Mouse (Mus musculus): ENCODE data around the gene Tdgf1.

DNA sequence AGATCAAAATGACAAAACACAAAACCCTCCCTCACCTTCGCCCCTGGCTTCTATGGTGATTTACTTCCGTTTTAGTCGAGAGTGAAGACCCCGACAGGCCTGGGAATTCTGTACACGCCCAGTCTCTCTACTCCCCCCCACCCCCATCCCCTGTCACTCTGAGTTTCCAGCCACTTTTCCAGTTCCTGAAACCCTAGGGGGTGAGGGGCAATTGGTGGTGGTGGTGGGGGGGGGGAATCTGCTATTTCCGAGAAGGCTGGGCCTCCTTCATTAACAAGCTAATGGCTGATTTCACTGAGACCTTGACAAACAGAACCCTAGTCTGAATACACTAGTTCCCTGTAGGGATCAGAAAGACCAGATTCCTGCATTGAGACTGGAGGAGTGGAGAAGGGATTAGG, 1.3 kb upstream of the Tdgf1 start:
- TF ChIP-seq CTCF (IDR thresholded peaks at IDR 0.05; ENCODE audit: extremely low read depth, insufficient read depth, insufficient read length, insufficient replicate concordance) (no peak), POLR2A (IDR thresholded peaks at IDR 0.05; ENCODE audit: low read depth, low read length) (no peak)
